Mouse (Mus musculus) adrenal gland, adult 18-20 months (tissue): Measurements from ENCODE around the gene Anapc11. TPM values are rescaled to one million over a fixed set of nuclear protein-coding genes. Genes with fewer than 3 reads are reported as not detected.
"Not testable (repeated sequence)": the region's sequence is repeated elsewhere in the genome, so short reads cannot be mapped to it uniquely, and the experiment has no call there.

Experiments
- DNase-seq, 2 experiments: peaks; one replicate each; pipeline ENCODE4 v3.0.0; 2021 to 2022; ENCODE audit warnings: low spot score in 2 of 2
- long read RNA-seq, 2 experiments: library from polyadenylated mRNA; stranded (forward); transcript quantifications; one replicate each; pipeline ENCODE4 v2.0.0; 2021
- total RNA-seq, 2 experiments: library from RNA; stranded (reverse); gene quantifications; 1 replicate in 1 of 2; 2 replicates in 1 of 2; pipeline ENCODE4 v1.2.3; 2021

The Anapc11 gene
- total RNA-seq: 10 to 100 TPM; 75.5 to 95.4 TPM
- long read RNA-seq, experiment 1, transcript Anapc11-201 (3 exons, 3,229 nt): major isoform, 19 of 23 reads
- long read RNA-seq, experiment 1, partial matches to known transcripts: 0 of 23 reads
- long read RNA-seq, experiment 1, other reads (novel, unspliced or antisense): 0 of 23 reads
- long read RNA-seq, experiment 2, transcript Anapc11-201 (3 exons, 3,229 nt): major isoform, 49 of 77 reads
- long read RNA-seq, experiment 2, transcript Anapc11-202 (3 exons, 962 nt): minor isoform, 19 of 77 reads
- long read RNA-seq, experiment 2, partial matches to known transcripts: 5 of 77 reads
- long read RNA-seq, experiment 2, other reads (novel, unspliced or antisense): 4 of 77 reads

GRCm38 (mm10) chr11:120598283-120598989, at the start of gene Anapc11, which contains the start of gene Alyref:
Gene Anapc11 (plus strand): TSS chr11:120598421.
Gene Alyref (minus strand): TSS chr11:120598365.
- peak; percentile 94 to 96 for DNase-seq

- no peak for DNase-seq
Observed at GRCm38 (mm10) chr11:120548786-120549167, 49.4 kb upstream of the Anapc11 start.

GRCm38 (mm10) chr11:120549168-120549945, 48.9 kb upstream of the Anapc11 start, which contains the start of gene Mcrip1:
Gene Mcrip1 (minus strand): TSS chr11:120549727.
- DNase-seq: peak; percentile 96 to 98

GRCm38 (mm10) chr11:120549986-120550809, 48.0 kb upstream of the Anapc11 start:
- DNase-seq: no peak

- DNase-seq: no peak
Observed at GRCm38 (mm10) chr11:120550810-120551440, 47.3 kb upstream of the Anapc11 start, which contains the start of gene Ppp1r27. Gene Ppp1r27 (minus strand): TSS chr11:120551132.

GRCm38 (mm10) chr11:120552736-120553135, 45.5 kb upstream of the Anapc11 start:
- DNase-seq: no peak

- DNase-seq: peak in 1 of 2 experiments; percentile 47
Observed at GRCm38 (mm10) chr11:120554834-120555233, 43.4 kb upstream of the Anapc11 start.

GRCm38 (mm10) chr11:120555260-120555659, 43.0 kb upstream of the Anapc11 start:
- peak in 1 of 2 experiments; percentile 44 for DNase-seq

- not testable (repeated sequence) for DNase-seq
Observed at GRCm38 (mm10) chr11:120558843-120559242, 39.4 kb upstream of the Anapc11 start.

- DNase-seq: no peak
Observed at GRCm38 (mm10) chr11:120560952-120561728, 37.1 kb upstream of the Anapc11 start.

GRCm38 (mm10) chr11:120562949-120563348, 35.3 kb upstream of the Anapc11 start:
- no peak for DNase-seq

- no peak for DNase-seq
Observed at GRCm38 (mm10) chr11:120565114-120565513, 33.1 kb upstream of the Anapc11 start.

GRCm38 (mm10) chr11:120568324-120568723, 29.9 kb upstream of the Anapc11 start:
- no peak for DNase-seq

- no peak for DNase-seq
Observed at GRCm38 (mm10) chr11:120571122-120571521, 27.1 kb upstream of the Anapc11 start.

- no peak for DNase-seq
Observed at GRCm38 (mm10) chr11:120571754-120572416, 26.3 kb upstream of the Anapc11 start.

- no peak for DNase-seq
Observed at GRCm38 (mm10) chr11:120572417-120572751, 25.8 kb upstream of the Anapc11 start.

- peak; percentile 99 for DNase-seq
Observed at GRCm38 (mm10) chr11:120572752-120573584, 25.3 kb upstream of the Anapc11 start, which contains the start of gene P4hb. Gene P4hb (minus strand): TSS chr11:120573253.
